Mouse (Mus musculus) bone marrow, adult 2 months (tissue): ENCODE measurements around the gene Sh3pxd2a.

Experiments
- CTCF ChIP-seq: fragments of 200-500 bp; IDR thresholded peaks from 2 replicates; pipeline ENCODE4 v1.5.1; 2011; ENCODE audit warnings: low read length, control low read depth; ENCODE audit not compliant: control insufficient read depth, insufficient read depth
- POLR2A ChIP-seq: fragments of 200-500 bp; IDR thresholded peaks from 2 replicates; pipeline ENCODE4 v1.6.1; 2011; ENCODE audit warnings: low read depth, mild to moderate bottlenecking, control low read depth, low read length, borderline replicate concordance; ENCODE audit not compliant: control insufficient read depth

GRCm38 (mm10) chr19:47384036-47384435 is 80.2 kb downstream of the Sh3pxd2a start:
- TF ChIP-seq POLR2A, result no peak
- no peak for TF ChIP-seq CTCF
